Mouse (Mus musculus) layer of hippocampus, adult 11-12 months (tissue): ENCODE data around the gene Dmrta2.

Experiments used
- DNase-seq: peaks from one replicate; pipeline ENCODE4 v3.0.0; 2022; ENCODE audit warnings: low spot score

Dmrta2 gene

DNA sequence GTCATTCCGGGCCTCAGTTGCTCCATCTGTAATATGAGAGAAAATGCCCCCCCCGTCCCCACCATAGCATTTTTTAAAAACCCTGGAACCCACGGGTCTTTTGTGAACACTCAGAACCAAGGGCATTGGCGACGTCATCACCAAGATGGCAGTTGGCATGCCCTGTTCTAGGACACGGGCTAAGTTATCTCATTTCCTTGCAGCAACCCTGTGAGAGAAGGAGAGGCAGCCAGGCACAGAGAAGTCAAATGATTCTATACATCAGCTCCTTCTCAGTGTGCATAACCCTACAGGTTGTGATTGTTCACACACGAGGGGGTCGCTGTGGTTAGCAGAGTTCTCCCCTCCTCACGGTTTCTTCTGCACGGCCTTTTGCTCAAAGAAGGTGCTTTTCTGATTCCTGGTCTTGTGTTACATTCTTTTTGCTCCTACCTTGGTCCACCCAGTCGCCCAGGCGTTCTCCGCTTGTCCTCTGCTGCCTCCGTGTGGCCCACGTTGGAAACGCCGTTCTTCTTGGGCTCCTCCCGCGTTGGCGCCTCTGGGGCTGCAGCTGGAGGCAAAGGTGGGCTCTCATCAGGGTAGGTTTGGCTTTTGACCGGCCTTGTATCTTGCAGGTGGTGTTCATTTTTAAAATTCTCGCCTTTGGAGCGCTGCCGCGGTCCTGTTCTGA is 44.2 kb downstream of the Dmrta2 start:
- DNase-seq = peak; percentile 84

DNA sequence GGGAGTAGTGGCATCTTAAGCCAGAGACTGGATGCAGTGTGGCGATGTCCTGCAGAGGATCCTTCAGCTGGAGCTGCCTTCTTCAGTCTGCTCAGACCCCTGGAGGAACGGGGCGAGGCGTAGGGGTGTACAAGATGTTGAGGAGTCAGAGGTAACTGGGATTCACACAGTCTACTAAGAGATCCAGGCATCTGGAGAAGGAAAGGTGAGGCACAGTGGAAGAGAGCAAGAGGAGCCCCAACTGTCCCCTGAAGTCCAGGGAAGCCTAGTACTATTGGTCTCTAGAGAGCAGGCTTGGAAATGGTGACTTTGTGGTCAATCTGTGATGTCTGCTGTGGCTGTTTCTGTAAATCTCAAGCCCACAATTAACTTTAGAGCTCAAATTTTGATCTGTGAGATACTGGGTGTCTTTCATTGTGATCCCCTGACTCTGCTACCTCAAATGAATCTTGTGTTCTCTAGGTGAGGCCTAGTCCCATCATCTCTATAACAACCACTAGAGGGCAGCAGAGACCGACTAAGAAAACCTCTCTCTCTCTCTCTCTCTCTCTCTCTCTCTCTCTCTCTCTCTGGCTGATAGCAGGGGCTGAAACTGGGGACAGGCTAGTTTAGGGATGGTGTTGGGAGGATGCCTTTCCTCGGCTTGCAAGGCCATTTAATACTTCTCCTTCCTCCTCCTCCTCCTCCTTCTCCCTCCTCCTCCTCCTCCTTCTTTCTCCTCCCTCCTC is 50.8 kb downstream of the Dmrta2 start:
- peak; percentile 43 for DNase-seq

DNA sequence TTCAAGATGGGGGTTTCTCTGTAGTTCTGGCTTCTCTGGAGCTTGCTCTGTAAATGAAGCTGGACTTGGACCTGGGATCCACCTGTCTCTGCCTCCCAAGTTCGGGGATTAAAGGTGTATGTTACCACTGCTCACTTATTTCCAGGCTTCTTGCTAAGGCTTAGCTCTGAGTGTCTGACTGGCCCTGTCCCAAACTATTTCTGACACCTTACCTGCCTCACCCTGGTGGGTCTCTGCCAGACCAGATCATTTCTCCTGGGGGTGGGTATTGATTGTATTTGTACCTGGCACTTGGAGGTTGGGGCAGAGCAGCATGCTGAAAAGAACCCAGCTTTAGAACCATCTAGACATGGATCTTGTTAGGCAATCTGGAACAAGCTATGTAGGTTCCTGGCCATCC is 51.6 kb downstream of the Dmrta2 start:
- no peak for DNase-seq
